Mouse (Mus musculus) heart, embryonic 13.5 days (tissue): ENCODE data around the gene Fstl4. TPM values are rescaled to one million over a fixed set of nuclear protein-coding genes. Genes with fewer than 3 reads are reported as not detected.

Experiments used
- ATAC-seq: fragments of 200-750 bp; cut with Nextera tagmentation; 2 replicates; pipeline ENCODE4 v1.8.0; 2017; ENCODE audit warnings: moderate TSS enrichment; ENCODE audit not compliant: insufficient number of reproducible peaks, low FRiP score, low TSS enrichment; ENCODE audit errors: extremely low read depth
- H3K27ac ChIP-seq: fragments of 300-500 bp; sonication (generic); replicated peaks from 2 replicates; pipeline ENCODE4 v1.5.1; 2015; ENCODE audit warnings: moderate library complexity, mild to moderate bottlenecking, inconsistent platforms
- H3K27me3 ChIP-seq: fragments of 300-500 bp; sonication (generic); replicated peaks from 2 replicates; pipeline ENCODE4 v1.6.1; 2015; ENCODE audit warnings: mild to moderate bottlenecking, inconsistent platforms
- H3K36me3 ChIP-seq: fragments of 300-500 bp; sonication (generic); 2 replicates; pipeline ENCODE4 v1.6.1; 2015; ENCODE audit warnings: mild to moderate bottlenecking, inconsistent platforms
- H3K4me1 ChIP-seq: fragments of 300-500 bp; sonication (generic); 2 replicates; pipeline ENCODE4 v1.6.1; 2015; ENCODE audit warnings: inconsistent platforms
- H3K4me2 ChIP-seq: fragments of 300-500 bp; sonication (generic); 2 replicates; pipeline ENCODE4 v1.6.1; 2015; ENCODE audit warnings: inconsistent platforms, mild to moderate bottlenecking, moderate library complexity
- H3K4me3 ChIP-seq: fragments of 300-500 bp; sonication (generic); 2 replicates; pipeline ENCODE4 v1.5.1; 2015; ENCODE audit warnings: moderate library complexity, mild to moderate bottlenecking, inconsistent platforms
- H3K9ac ChIP-seq: fragments of 300-500 bp; sonication (generic); 2 replicates; pipeline ENCODE4 v1.6.1; 2015; ENCODE audit warnings: inconsistent platforms, mild to moderate bottlenecking, moderate library complexity
- H3K9me3 ChIP-seq: fragments of 300-500 bp; sonication (generic); 2 replicates; pipeline ENCODE4 v1.6.1; 2016; ENCODE audit warnings: inconsistent platforms
- WGBS: fragments of 180-500 bp; shearing (Covaris S2); methylation state at CpG from one replicate; pipeline ENCODE4 v1.1.7; 2015; ENCODE audit warnings: mixed read lengths; 5-methylcytosine and 5-hydroxymethylcytosine counted together
- polyA plus RNA-seq: library from polyadenylated mRNA; unstranded; fragments of >200 nt; fragmentation: Nextera tagmentation; extraction: Ambion mirVana; gene quantifications from 2 replicates; pipeline ENCODE4 v1.2.1, GENCODE M21; 2015

The Fstl4 gene
- polyA plus RNA-seq, 1 experiment from 2014 or later = 9.7 TPM

DNA sequence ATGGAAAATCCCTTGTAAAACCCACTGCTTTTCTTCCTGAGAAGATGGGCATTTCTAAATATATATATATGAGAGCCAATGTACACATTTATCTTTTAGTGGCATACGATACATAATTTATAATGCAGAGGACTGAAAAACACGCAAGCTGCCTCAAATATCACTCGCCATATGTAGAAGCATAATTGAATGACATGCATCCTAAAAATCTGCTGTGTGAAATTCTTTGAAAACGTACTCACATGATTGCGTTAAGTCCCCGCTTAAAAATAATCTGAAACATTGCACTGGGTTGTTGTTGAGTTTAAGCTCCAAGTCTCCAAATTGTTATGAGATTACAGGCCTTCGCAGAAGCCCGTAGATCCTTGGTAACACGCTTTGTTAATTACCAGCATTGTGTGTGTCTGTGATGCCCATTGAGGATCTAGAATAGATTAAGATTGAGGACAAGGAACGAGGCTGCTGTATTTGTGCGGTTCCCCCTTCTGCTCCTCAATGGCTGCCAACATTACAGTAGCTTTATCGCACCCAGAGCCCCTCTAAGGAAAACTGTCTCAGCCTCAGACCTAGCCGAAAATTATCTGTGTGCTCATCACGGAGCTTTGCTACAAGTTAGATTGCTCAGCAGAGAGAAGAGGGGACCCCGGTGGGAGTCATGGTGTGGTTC lies 108.5 kb downstream of the Fstl4 start:
- no peak for ATAC-seq
- H3K4me1 ChIP-seq = peaks cover 24% of the 10 kb centered on the region
- WGBS = 86% methylated on average over 15 of the region's 15 CpGs
- H3K9ac ChIP-seq = no peak overlapping the region
- no peak overlapping the region for H3K27ac ChIP-seq
- peaks cover 10% of the 10 kb centered on the region for H3K9me3 ChIP-seq
- no peak overlapping the region for H3K4me3 ChIP-seq
- H3K27me3 ChIP-seq = no peaks in the 10 kb centered on the region
- H3K4me2 ChIP-seq = no peak overlapping the region
- no peaks in the 10 kb centered on the region for H3K36me3 ChIP-seq

GRCm38 (mm10) chr11:52875916-52876765 lies 111.7 kb downstream of the Fstl4 start:
- H3K4me1 ChIP-seq = peaks cover 32% of the 10 kb centered on the region
- no peaks in the 10 kb centered on the region for H3K27me3 ChIP-seq
- H3K9ac ChIP-seq = no peak overlapping the region
- no peaks in the 10 kb centered on the region for H3K36me3 ChIP-seq
- peaks cover 7% of the 10 kb centered on the region for H3K9me3 ChIP-seq
- H3K4me3 ChIP-seq = no peak overlapping the region
- ATAC-seq = no peak
- no peak overlapping the region for H3K27ac ChIP-seq
- no peak overlapping the region for H3K4me2 ChIP-seq
- WGBS = 83% methylated on average over 19 of the region's 19 CpGs

DNA sequence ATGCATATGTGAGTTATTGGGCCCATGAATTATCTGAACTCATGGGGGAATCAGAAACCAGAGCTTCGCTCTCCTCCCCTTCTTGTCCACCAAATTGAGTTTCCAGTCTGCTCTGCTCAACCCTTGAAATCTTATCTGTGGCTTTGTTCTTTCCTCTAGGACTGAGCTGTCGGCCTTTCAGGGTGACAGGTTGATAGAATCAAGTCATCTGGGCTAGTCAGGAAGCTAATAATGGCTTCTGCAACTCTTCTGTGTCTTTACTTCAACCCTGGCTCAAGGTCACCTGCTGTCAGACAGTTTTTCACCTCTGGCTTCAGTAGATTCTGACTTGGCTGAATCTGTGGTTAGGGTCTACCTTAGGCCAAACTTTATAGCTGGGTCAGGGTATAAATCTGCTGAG lies 113.2 kb downstream of the Fstl4 start:
- Histone ChIP-seq H3K27me3 (no peaks in the 10 kb centered on the region), H3K4me3 (no peak overlapping the region), H3K36me3 (no peaks in the 10 kb centered on the region), H3K9ac (no peak overlapping the region), H3K4me2 (0 out of 2 replicates have a peak overlapping the region, but pooled peaks have one; percentile 10), H3K9me3 (peaks cover 7% of the 10 kb centered on the region), H3K27ac (peak overlapping the region; percentile 86), H3K4me1 (peaks cover 32% of the 10 kb centered on the region)
- ATAC-seq = no peak; the same call in 1 of the 2 replicates
- 22% methylated on average over 2 of the region's 2 CpGs for WGBS

DNA sequence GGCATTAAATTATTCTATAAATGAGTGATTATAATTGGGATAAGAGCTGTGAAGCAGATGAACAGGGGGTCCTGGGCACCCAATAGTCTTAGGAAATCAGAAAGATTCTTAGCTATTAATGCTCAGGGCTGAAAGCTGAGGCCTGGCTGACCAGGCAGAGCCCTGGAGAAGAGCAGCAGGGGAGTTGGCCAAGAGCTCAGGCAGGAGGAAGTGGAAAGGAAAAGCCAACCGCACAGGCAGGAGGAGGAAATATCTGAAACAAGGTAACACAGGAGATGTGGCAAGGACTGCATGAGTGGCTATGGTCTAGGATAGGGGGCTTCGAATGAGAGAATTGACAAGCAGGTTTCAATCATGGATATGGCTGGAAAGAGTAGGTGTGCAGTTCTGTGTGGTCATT lies 115.5 kb downstream of the Fstl4 start:
- 80% methylated on average over 2 of the region's 2 CpGs for WGBS
- ATAC-seq = no peak
- H3K36me3 ChIP-seq = no peaks in the 10 kb centered on the region

DNA sequence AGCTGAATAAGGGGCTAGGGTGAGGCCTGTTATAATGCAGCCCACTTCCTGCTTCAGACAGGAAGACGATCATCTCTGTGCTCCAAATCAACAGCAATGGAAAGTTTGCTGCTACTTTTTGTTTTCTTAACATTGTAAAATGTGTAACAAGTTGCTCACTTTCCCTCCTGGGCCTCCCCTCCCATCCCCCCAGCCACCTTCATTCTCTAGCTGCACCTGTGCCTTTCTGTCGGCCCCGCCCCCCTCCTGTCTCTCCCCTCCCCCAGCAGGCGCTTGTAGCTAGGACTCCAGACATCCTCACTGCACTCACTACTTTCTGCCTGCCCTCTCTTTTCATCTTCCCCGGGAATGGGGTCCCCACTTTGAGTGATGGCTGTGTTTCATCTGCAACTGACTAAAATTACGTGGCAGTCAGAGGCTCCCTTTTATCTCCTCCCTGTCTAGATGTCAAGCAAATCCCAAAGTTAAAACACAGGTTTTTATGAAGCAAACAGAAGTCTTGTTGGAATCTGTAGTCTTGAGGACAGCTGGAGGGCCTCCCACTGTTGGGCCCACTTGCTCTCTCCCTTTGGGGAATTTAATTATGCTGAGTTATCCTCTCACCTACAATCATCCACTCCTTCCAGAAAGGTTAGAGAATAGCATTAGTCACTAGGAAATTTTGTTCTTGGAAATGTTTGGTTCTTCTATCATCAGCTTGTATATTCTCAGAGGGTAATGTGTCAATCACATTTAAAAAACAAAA lies 122.3 kb downstream of the Fstl4 start:
- H3K4me1 ChIP-seq = peaks cover 28% of the 10 kb centered on the region
- no peaks in the 10 kb centered on the region for H3K36me3 ChIP-seq
- H3K4me3 ChIP-seq = no peak overlapping the region
- WGBS = 19% methylated on average over 5 of the region's 6 CpGs
- no peak overlapping the region for H3K9ac ChIP-seq
- H3K9me3 ChIP-seq = no peaks in the 10 kb centered on the region
- H3K27ac ChIP-seq = no peak overlapping the region
- H3K4me2 ChIP-seq = no peak overlapping the region
- no peaks in the 10 kb centered on the region; the same call in 1 of the 2 replicates for H3K27me3 ChIP-seq
- no peak for ATAC-seq

More for the DNA sequence above, 115.5 kb downstream of the Fstl4 start:
- Histone ChIP-seq H3K9ac (no peak overlapping the region), H3K27ac (no peak overlapping the region), H3K4me3 (no peak overlapping the region), H3K9me3 (peaks cover under 1% of the 10 kb centered on the region; the same call in 1 of the 2 replicates), H3K4me2 (no peak overlapping the region), H3K27me3 (no peaks in the 10 kb centered on the region), H3K4me1 (peaks cover 32% of the 10 kb centered on the region)

- Histone ChIP-seq H3K9me3 (no peaks in the 10 kb centered on the region), H3K4me1 (peaks cover 28% of the 10 kb centered on the region), H3K4me3 (no peak overlapping the region), H3K27me3 (no peaks in the 10 kb centered on the region; the same call in 1 of the 2 replicates), H3K27ac (no peak overlapping the region), H3K4me2 (no peak overlapping the region), H3K9ac (no peak overlapping the region), H3K36me3 (no peaks in the 10 kb centered on the region)
- no peak for ATAC-seq
- 38% methylated on average over 6 of the region's 6 CpGs for WGBS
Measured at GRCm38 (mm10) chr11:52888150-52888549, 123.7 kb downstream of the Fstl4 start.

DNA sequence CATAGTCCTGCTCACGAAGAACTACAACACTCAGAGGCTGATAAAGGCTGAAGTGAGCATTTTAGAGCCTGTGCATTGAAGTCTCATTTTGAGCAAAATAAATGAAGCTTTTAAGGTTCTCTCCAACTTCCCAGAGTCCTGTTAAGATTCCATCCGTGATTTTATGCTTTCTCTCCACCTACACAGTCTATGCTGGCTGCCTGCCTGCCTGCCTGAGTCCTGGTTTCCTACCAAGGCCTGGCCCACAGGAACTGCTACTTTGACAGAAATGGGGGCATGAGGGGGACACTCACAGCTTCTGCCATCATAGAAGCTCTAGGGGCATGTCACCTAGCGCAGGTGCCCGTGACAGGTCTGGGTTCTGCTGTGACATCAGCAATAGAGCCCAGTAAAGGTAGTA lies 125.1 kb downstream of the Fstl4 start:
- peaks cover 28% of the 10 kb centered on the region for H3K4me1 ChIP-seq
- no peaks in the 10 kb centered on the region for H3K36me3 ChIP-seq
- no peak overlapping the region for H3K4me3 ChIP-seq
- no peak overlapping the region for H3K4me2 ChIP-seq
- H3K9me3 ChIP-seq = no peaks in the 10 kb centered on the region
- H3K27me3 ChIP-seq = no peaks in the 10 kb centered on the region; the same call in 1 of the 2 replicates
- H3K9ac ChIP-seq = no peak overlapping the region
- ATAC-seq = no peak
- no peak overlapping the region for H3K27ac ChIP-seq
- WGBS = 69% methylated on average over 4 of the region's 4 CpGs

DNA sequence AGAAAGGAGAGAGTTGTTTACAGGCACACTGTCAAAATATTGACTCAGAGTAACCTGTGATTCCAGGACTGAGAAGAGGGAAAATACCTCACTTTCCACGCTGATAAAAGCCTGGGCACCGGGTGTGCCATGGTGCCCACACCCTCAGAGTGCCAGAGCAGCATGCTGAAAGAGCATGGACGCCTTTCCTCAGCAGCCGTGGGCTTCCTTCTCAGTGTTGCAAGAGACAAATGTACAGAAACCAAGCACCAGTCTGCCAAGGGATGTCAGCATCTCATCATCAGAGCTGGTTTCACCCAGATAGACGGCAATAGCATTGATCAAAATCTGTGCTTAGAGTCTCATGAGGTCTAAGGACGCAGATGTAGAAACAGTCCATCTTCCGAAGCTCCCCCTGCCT lies 125.7 kb downstream of the Fstl4 start:
- Histone ChIP-seq H3K27ac (no peak overlapping the region), H3K9ac (no peak overlapping the region), H3K4me1 (peaks cover 28% of the 10 kb centered on the region), H3K27me3 (no peaks in the 10 kb centered on the region; the same call in 1 of the 2 replicates), H3K4me3 (no peak overlapping the region), H3K9me3 (no peaks in the 10 kb centered on the region), H3K36me3 (no peaks in the 10 kb centered on the region), H3K4me2 (no peak overlapping the region)
- no peak for ATAC-seq
- 73% methylated on average over 7 of the region's 7 CpGs for WGBS

- WGBS = 77% methylated on average over 5 of the region's 5 CpGs
- Histone ChIP-seq H3K4me2 (no peak overlapping the region), H3K9me3 (no peaks in the 10 kb centered on the region), H3K9ac (no peak overlapping the region), H3K27ac (no peak overlapping the region), H3K4me3 (no peak overlapping the region), H3K36me3 (no peaks in the 10 kb centered on the region), H3K4me1 (no peaks in the 10 kb centered on the region), H3K27me3 (no peaks in the 10 kb centered on the region)
- ATAC-seq = no peak
Measured at GRCm38 (mm10) chr11:52904101-52904500, 139.7 kb downstream of the Fstl4 start.

DNA sequence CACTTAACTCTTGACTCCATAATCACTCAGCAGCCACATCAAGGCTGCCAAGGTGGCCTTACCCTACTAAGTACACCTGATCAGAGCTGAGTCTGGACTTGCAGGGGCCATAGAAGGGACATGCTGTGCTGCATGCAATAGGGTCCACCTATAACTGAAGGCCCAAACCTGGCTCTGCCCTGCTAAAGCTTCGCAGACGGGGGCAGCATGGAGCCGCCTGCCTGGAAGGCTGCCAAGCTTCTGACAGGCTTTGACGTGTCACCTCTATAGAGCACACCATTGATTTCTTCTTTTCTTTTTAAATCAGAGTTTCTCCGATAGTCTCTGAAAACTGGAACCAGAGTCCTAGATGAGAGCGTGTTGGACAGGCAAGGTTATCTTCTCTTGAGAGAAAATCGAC lies 146.4 kb downstream of the Fstl4 start:
- peak overlapping the region; percentile 76 for H3K27ac ChIP-seq
- 15% methylated on average over 7 of the region's 7 CpGs for WGBS
- H3K36me3 ChIP-seq = no peaks in the 10 kb centered on the region
- ATAC-seq = peak; percentile 19; the same call in 1 of the 2 replicates
- no peak overlapping the region for H3K9ac ChIP-seq
- peaks cover 30% of the 10 kb centered on the region for H3K4me1 ChIP-seq
- H3K4me2 ChIP-seq = peak overlapping the region; percentile 27
- H3K4me3 ChIP-seq = no peak overlapping the region
- no peaks in the 10 kb centered on the region for H3K9me3 ChIP-seq
- H3K27me3 ChIP-seq = no peaks in the 10 kb centered on the region

DNA sequence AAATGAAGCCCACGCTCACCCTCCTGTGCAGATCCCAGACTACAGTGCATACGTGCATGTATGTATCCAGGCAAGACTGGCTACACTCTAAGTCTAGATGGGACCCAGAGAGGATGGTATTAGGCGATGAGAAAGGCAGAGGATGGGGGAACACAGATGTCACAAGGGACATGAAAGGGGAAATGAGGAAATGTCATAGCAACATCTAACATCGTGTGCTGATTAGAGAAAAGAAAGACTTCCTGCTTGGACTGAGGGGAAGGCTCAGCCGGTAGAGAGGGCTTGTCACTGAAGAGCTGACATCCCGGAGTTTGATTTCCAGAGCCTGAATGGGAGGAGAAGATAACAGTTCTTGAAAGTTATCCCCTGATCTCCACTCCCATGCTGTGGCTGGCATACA lies 150.0 kb downstream of the Fstl4 start:
- H3K27me3 ChIP-seq = no peaks in the 10 kb centered on the region
- no peak overlapping the region for H3K27ac ChIP-seq
- H3K9ac ChIP-seq = no peak overlapping the region
- no peak overlapping the region for H3K4me2 ChIP-seq
- WGBS = 39% methylated on average over 6 of the region's 6 CpGs
- no peak overlapping the region for H3K4me3 ChIP-seq
- no peak for ATAC-seq
- no peaks in the 10 kb centered on the region for H3K9me3 ChIP-seq
- no peaks in the 10 kb centered on the region for H3K36me3 ChIP-seq
- peaks cover 37% of the 10 kb centered on the region for H3K4me1 ChIP-seq
